Mouse (Mus musculus) olfactory bulb, adult 2 months (tissue): ENCODE measurements at regions not wholly inside any gene's neighbourhood (a gene's known extent, or its start where the extent isn't known, plus 50 kb on each side); places are given as distances from the start of the nearest gene placed in this dataset.
"Not testable (repeated sequence)": the region's sequence is repeated elsewhere in the genome, so short reads cannot be mapped to it uniquely, and the experiment has no call there.

Experiments
- H3K27ac ChIP-seq: fragments of 200-500 bp; 2 replicates; pipeline ENCODE4 v1.5.1; 2012; ENCODE audit warnings: low read depth, low read length; ENCODE audit not compliant: insufficient read depth
- H3K4me1 ChIP-seq: fragments of 200-500 bp; 2 replicates; pipeline ENCODE4 v1.6.1; 2012; ENCODE audit warnings: low read length; ENCODE audit not compliant: control insufficient read depth, insufficient read depth
- H3K4me3 ChIP-seq: fragments of 200-500 bp; 2 replicates; pipeline ENCODE4 v1.5.1; 2012; ENCODE audit warnings: mild to moderate bottlenecking, low read depth, low read length, moderate library complexity; ENCODE audit not compliant: insufficient read depth
- CTCF ChIP-seq: fragments of 200-500 bp; IDR thresholded peaks from 2 replicates; pipeline ENCODE4 v1.5.1; 2012; ENCODE audit warnings: low read depth, mild to moderate bottlenecking, low read length, moderate library complexity; ENCODE audit not compliant: insufficient read depth
- POLR2A ChIP-seq: fragments of 200-500 bp; IDR thresholded peaks from 2 replicates; pipeline ENCODE4 v1.6.1; 2012; ENCODE audit warnings: mild to moderate bottlenecking, low read depth, low read length, moderate library complexity; ENCODE audit not compliant: insufficient read depth
- WGBS: fragments of 180-500 bp; shearing (Covaris S2); methylation state at CpG from one replicate; pipeline ENCODE4 v1.1.7; 2018; 5-methylcytosine and 5-hydroxymethylcytosine counted together

DNA sequence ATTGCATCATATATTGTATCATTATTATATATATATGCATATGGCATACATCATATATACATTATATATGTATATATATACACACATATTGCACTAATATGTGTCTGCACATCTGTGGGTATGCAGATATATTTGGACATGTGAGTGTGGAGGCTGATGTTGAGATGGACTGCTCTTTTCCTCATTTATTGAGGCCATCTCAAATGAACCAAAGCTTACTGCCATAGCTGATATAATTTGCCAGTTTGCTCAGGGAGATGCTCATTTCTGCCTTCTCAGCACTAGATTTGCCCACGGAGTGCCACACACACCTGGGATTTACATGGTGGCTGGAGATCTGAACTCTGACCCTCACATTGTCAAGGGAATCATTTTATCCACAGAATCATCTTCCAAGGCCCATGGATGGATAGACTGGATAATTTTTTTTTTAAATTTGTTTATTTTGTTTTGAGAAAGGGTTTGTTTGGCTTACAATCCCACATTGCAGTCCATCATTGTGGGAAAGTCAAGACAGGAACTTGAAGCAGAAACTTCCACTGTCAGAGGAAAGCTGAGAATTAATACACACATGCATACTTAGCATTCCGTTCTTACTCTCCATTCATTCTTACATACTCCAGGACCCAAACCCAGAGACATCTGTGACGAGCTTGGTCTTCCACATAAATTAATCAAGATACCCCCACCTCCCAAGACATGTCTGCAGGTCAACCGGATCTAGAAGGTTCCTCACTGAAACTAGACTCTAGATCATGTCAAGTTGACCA lies 77.9 kb upstream of the Cwc22 start:
- H3K4me3 ChIP-seq = no peak overlapping the region
- 83% methylated on average over 4 of the region's 4 CpGs for WGBS
- H3K27ac ChIP-seq = no peak overlapping the region
- no peaks in the 10 kb centered on the region for H3K4me1 ChIP-seq
- no peak for TF ChIP-seq POLR2A
- TF ChIP-seq CTCF = no peak

DNA sequence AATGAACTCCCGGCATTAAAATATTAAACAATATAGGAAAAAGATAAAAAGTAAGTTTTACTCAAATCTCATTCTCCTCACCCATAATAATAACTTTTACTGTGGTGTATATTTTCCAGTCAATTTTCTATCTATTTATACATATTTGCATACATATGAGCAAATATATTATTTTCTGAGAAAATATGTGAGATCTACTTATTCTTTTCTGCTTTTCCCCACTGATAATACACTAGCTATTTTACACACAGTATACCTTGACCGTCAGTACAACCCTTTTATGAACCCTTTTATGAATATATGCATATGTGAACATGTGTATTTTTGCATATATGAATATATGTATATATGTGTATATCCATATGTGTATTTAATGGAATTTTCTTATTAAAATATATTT lies 77.2 kb upstream of the Cwc22 start:
- no peak overlapping the region for H3K4me3 ChIP-seq
- TF ChIP-seq POLR2A = no peak
- no peak overlapping the region for H3K27ac ChIP-seq
- WGBS = 91% methylated on average over 2 of the region's 2 CpGs
- no peaks in the 10 kb centered on the region for H3K4me1 ChIP-seq

DNA sequence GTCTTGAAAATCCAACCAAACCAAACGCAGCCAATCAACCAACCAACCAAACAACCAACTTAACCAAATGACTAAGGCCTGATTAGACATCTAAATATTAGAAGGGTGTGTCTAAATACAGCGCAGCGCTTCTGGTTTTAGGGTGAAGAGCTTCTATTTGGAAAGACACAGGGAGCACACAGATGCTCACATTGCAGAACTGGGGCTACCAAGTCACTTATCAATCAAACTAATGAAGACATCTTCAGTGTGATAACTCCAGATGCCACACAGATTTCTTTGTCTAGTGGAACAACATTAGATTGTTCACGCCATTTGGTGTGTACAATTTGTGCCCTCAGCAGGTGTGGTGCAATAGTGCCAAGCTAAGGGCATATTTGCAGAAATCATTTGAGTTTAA lies 76.6 kb upstream of the Cwc22 start:
- Histone ChIP-seq H3K4me1 (no peaks in the 10 kb centered on the region), H3K4me3 (no peak overlapping the region), H3K27ac (no peak overlapping the region)
- 88% methylated on average over 4 of the region's 4 CpGs for WGBS
- TF ChIP-seq CTCF (no peak), POLR2A (no peak)

- no peak overlapping the region for H3K4me3 ChIP-seq
- H3K27ac ChIP-seq = no peak overlapping the region
- no peaks in the 10 kb centered on the region for H3K4me1 ChIP-seq
- 5% methylated on average over 5 of the region's 5 CpGs for WGBS
- TF ChIP-seq CTCF (no peak), POLR2A (no peak)
Measured at GRCm38 (mm10) chr2:78021905-78022304, 75.7 kb upstream of the Cwc22 start.

- WGBS = 55% methylated on average over 2 of the region's 2 CpGs
- H3K4me3 ChIP-seq = no peak overlapping the region
- TF ChIP-seq POLR2A (no peak), CTCF (no peak)
- no peaks in the 10 kb centered on the region for H3K4me1 ChIP-seq
- H3K27ac ChIP-seq = no peak overlapping the region
Measured at GRCm38 (mm10) chr2:78021356-78021900, 75.3 kb upstream of the Cwc22 start.

GRCm38 (mm10) chr2:78020516-78020915 lies 74.3 kb upstream of the Cwc22 start:
- no peaks in the 10 kb centered on the region for H3K4me1 ChIP-seq
- 88% methylated on average over 3 of the region's 3 CpGs for WGBS
- TF ChIP-seq POLR2A (no peak), CTCF (no peak)
- H3K4me3 ChIP-seq = no peak overlapping the region
- H3K27ac ChIP-seq = no peak overlapping the region

DNA sequence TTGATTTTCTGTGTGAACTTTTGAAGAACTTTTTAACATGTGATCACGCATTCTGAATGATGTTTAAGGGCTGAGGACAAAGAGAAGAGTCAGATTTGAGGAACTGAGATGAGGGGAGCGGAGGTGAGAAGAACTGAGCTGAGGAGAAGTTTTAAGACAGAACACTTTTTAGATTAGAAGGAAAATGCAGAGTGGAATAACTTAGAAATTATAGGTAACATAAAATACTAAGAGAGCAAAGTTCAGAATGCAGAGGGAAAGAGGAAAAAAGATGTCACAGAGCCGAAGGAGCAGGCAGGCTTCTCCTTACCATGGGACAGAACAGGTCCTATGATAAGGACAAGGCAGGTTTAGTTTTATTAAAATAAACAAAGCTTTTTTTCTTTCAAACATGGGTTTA lies 73.7 kb upstream of the Cwc22 start:
- Histone ChIP-seq H3K4me3 (no peak overlapping the region), H3K4me1 (no peaks in the 10 kb centered on the region), H3K27ac (no peak overlapping the region)
- 95% methylated on average over 3 of the region's 3 CpGs for WGBS
- TF ChIP-seq CTCF (no peak), POLR2A (no peak)

DNA sequence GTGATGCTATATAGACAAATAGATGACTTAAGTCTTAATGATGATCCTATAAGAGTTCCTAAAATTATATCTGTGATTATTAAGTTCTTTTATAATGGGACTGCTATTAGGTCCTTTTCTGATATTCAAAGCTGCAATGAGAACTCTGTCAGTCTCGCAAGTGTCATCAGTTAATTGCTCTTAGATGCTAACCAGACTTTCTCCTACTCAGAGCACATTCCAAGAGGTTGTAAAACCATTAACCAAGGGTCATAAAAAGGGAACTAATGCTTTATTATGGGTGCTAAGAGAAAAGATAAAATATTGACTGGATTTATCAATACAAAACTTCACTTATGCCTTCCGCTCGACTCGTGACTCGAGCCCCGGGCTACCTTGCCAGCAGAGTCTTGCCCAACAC lies 66.3 kb upstream of the Cwc22 start:
- not testable (repeated sequence) for H3K4me1 ChIP-seq, H3K4me3 ChIP-seq, H3K27ac ChIP-seq
- WGBS = 94% methylated on average over 6 of the region's 6 CpGs

DNA sequence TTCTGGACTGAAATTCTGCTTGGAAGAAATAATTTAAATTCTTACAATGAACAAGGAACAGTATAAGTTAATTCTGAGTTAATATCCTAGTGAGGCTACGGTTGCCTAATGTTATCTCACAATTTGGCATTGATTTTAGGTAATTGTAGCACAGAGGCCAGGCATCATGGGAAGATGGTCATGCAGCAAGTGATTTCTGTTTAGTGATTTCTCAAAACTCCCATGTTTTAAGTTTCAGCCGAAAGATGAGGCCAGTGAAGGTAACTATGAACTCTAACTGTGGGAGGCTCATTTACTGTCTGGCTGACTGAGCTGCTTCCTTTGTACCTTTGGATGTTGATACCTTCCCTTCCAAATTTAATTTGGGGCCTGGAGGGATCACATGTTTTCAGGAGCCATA lies 65.6 kb upstream of the Cwc22 start:
- WGBS = 89% methylated on average over 2 of the region's 2 CpGs
- H3K27ac ChIP-seq = no peak overlapping the region
- no peak overlapping the region for H3K4me3 ChIP-seq
- no peaks in the 10 kb centered on the region for H3K4me1 ChIP-seq
- TF ChIP-seq POLR2A (no peak), CTCF (no peak)
